Mouse (Mus musculus): ENCODE data around the gene Olfr76. TPM values are rescaled to one million over a fixed set of nuclear protein-coding genes. Genes with fewer than 3 reads are reported as not detected.

The Olfr76 gene
- polyA plus RNA-seq (2012), result not detected in 2 replicates

GRCm38 (mm10) chr19:12123103-12123502 is at the start of gene Olfr76:
Olfr76 (minus strand) TSS chr19:12123203.

GRCm38 (mm10) chr19:12170062-12170599 is 47.1 kb upstream of the Olfr76 start, which contains the start of gene Olfr1555-ps1:
Olfr1555-ps1 (minus strand) TSS chr19:12170112.

GRCm38 (mm10) chr19:12115797-12116196 is 7.2 kb downstream of the Olfr76 start, which contains the start of gene Olfr1428:
Olfr1428 (minus strand) TSS chr19:12115897.

GRCm38 (mm10) chr19:12103234-12103633 is 19.8 kb downstream of the Olfr76 start, which contains the start of gene Olfr1427:
Olfr1427 (minus strand) TSS chr19:12103334.

GRCm38 (mm10) chr19:12091913-12092312 is 31.1 kb downstream of the Olfr76 start, which contains the start of gene Olfr1426:
Olfr1426 (minus strand) TSS chr19:12092013.

GRCm38 (mm10) chr19:12077631-12078030 is 45.4 kb downstream of the Olfr76 start, which contains the start of gene Olfr1425:
Olfr1425 (minus strand) TSS chr19:12077731.

Other genes starting within 250 kb of the Olfr76 start
- not detected in 2 replicates for gene Olfr1419, start 248.1 kb downstream of the Olfr76 start, polyA plus RNA-seq (2012)
- not detected in 2 replicates for gene Olfr1420, start 236.6 kb downstream of the Olfr76 start, polyA plus RNA-seq (2012)
- gene Patl1, start 210.8 kb downstream of the Olfr76 start, polyA plus RNA-seq (2012), result 11.8 and 12.1 TPM in 2 replicates
- gene Osbp, start 157.3 kb downstream of the Olfr76 start, polyA plus RNA-seq (2012), result 11.0 and 11.2 TPM in 2 replicates
- not detected in 2 replicates for gene Olfr1423, start 81.9 kb downstream of the Olfr76 start, polyA plus RNA-seq (2012)
- not detected in 2 replicates for gene Olfr1424, start 60.5 kb downstream of the Olfr76 start, polyA plus RNA-seq (2012)
- gene Olfr1425, start 45.5 kb downstream of the Olfr76 start, polyA plus RNA-seq (2012), result not detected in 2 replicates
- not detected in 2 replicates for gene Olfr1426, start 31.2 kb downstream of the Olfr76 start, polyA plus RNA-seq (2012)
- gene Olfr1427, start 19.9 kb downstream of the Olfr76 start, polyA plus RNA-seq (2012), result 0.03 TPM in 1 of 2 replicates, not detected in the other
- not detected in 2 replicates for gene Olfr1428, start 7.3 kb downstream of the Olfr76 start, polyA plus RNA-seq (2012)
- not detected in 2 replicates for gene Olfr1555-ps1, start 46.9 kb upstream of the Olfr76 start, polyA plus RNA-seq (2012)
- not detected in 2 replicates for gene Olfr1431, start 77.4 kb upstream of the Olfr76 start, polyA plus RNA-seq (2012)
- not detected in 2 replicates for gene Olfr1432, start 109.4 kb upstream of the Olfr76 start, polyA plus RNA-seq (2012)
- gene Olfr262, start 118.5 kb upstream of the Olfr76 start, polyA plus RNA-seq (2012), result not detected in 2 replicates
- gene Olfr235, start 137.8 kb upstream of the Olfr76 start, polyA plus RNA-seq (2012), result not detected in 2 replicates
- not detected in 2 replicates for gene Olfr1434, start 156.7 kb upstream of the Olfr76 start, polyA plus RNA-seq (2012)
- not detected in 2 replicates for gene Olfr1436, start 175.9 kb upstream of the Olfr76 start, polyA plus RNA-seq (2012)
- gene Olfr1437, start 201.9 kb upstream of the Olfr76 start, polyA plus RNA-seq (2012), result not detected in 2 replicates
- not detected in 2 replicates for gene Olfr1438-ps1, start 212.7 kb upstream of the Olfr76 start, polyA plus RNA-seq (2012)